Mouse (Mus musculus): Measurements from ENCODE around the gene Gm3542.
"Not testable (repeated sequence)": the region's sequence is repeated elsewhere in the genome, so short reads cannot be mapped to it uniquely, and the experiment has no call there.

The Gm3542 gene

GRCm38 (mm10) chr14:5334828-5335227, at the start of gene Gm3542:
Gm3542 (minus strand) TSS chr14:5334928.
- TF ChIP-seq GATA4 (IDR thresholded peaks at IDR 0.05; ENCODE audit: insufficient replicate concordance, low read length) = not testable (repeated sequence)

Data from liver, adult (tissue).